Mouse (Mus musculus) stomach, embryonic 16.5 days (tissue): Measurements from ENCODE around the gene Gabrg2. TPM values are rescaled to one million over a fixed set of nuclear protein-coding genes. Genes with fewer than 3 reads are reported as not detected.

Source experiments
- ATAC-seq: fragments of 200-750 bp; cut with Nextera tagmentation; 2 replicates; pipeline ENCODE4 v1.8.0; 2017; ENCODE audit warnings: moderate number of reproducible peaks, moderate TSS enrichment; ENCODE audit not compliant: insufficient read depth, low FRiP score
- H3K27ac ChIP-seq: fragments of 300-500 bp; sonication (generic); 2 replicates; pipeline ENCODE4 v1.5.1; 2014; ENCODE audit warnings: low read length
- H3K27me3 ChIP-seq: fragments of 300-500 bp; sonication (generic); 2 replicates; pipeline ENCODE4 v1.6.1; 2014; ENCODE audit warnings: low read length, control low read depth, mixed read lengths; ENCODE audit not compliant: control insufficient read depth, insufficient read depth
- H3K36me3 ChIP-seq: fragments of 300-500 bp; sonication (generic); 2 replicates; pipeline ENCODE4 v1.6.1; 2014; ENCODE audit warnings: low read length; ENCODE audit not compliant: control insufficient read depth, insufficient read depth
- H3K4me1 ChIP-seq: fragments of 300-500 bp; sonication (generic); 2 replicates; pipeline ENCODE4 v1.6.1; 2014; ENCODE audit warnings: low read length, control low read depth, mixed read lengths; ENCODE audit not compliant: control insufficient read depth, insufficient read depth
- H3K4me2 ChIP-seq: fragments of 300-500 bp; sonication (generic); 2 replicates; pipeline ENCODE4 v1.6.1; 2014; ENCODE audit warnings: low read depth, low read length, mixed read lengths
- H3K4me3 ChIP-seq: fragments of 300-500 bp; sonication (generic); replicated peaks from 2 replicates; pipeline ENCODE4 v1.5.1; 2014; ENCODE audit warnings: mild to moderate bottlenecking, low read length
- H3K9ac ChIP-seq: fragments of 300-500 bp; sonication (generic); 2 replicates; pipeline ENCODE4 v1.6.1; 2014; ENCODE audit warnings: low read length
- H3K9me3 ChIP-seq: fragments of 300-500 bp; sonication (generic); replicated peaks from 2 replicates; pipeline ENCODE4 v1.6.1; 2016; ENCODE audit warnings: low read length, control low read depth; ENCODE audit not compliant: control insufficient read depth
- whole genome bisulfite sequencing: fragments of 180-500 bp; shearing (Covaris S2); extraction: QIAGEN DNeasy Blood & Tissue Kit; methylation state at CpG from one replicate; pipeline ENCODE4 v1.1.7; 2014; 5-methylcytosine and 5-hydroxymethylcytosine counted together
- polyA plus RNA-seq: library from polyadenylated mRNA; unstranded; fragments of >200 nt; fragmentation: Nextera tagmentation; extraction: Ambion mirVana; gene quantifications from 2 replicates; pipeline ENCODE4 v1.2.1, GENCODE M21; 2015

The Gabrg2 gene
- polyA plus RNA-seq, 1 experiment from 2014 or later: 1.5 TPM

DNA sequence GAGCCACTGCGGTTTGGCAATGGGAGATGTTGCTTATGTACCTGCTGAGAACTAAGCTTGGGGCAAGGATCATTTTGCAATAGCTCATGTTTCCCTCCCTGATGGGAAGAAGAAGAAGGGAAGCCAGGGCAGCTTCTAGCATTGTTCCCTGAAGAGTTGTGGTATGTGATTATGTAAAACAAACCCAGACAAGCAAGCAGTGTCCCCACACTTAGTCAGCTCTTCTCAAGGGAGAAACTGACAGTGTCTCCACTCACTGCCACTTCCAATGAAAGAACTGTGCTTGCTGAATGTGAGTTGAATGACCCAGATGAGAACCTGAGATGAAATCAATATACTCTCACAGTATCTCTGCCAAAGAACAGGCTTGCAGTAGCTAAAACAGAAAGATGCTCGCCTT, 62.7 kb downstream of the Gabrg2 start:
- WGBS: 61% methylated on average over 2 of the region's 2 CpGs
- ATAC-seq: no peak

GRCm38 (mm10) chr11:41918864-41919263, 81.8 kb downstream of the Gabrg2 start:
- Histone ChIP-seq H3K9me3 (no peaks in the 10 kb centered on the region), H3K4me2 (no peak overlapping the region), H3K36me3 (no peaks in the 10 kb centered on the region), H3K27me3 (no peaks in the 10 kb centered on the region), H3K27ac (no peak overlapping the region), H3K9ac (no peak overlapping the region), H3K4me3 (no peak overlapping the region), H3K4me1 (no peaks in the 10 kb centered on the region)
- ATAC-seq: no peak

More for the DNA sequence above, 62.7 kb downstream of the Gabrg2 start:
- no peak overlapping the region for H3K4me3 ChIP-seq
- no peak overlapping the region for H3K27ac ChIP-seq
- no peaks in the 10 kb centered on the region for H3K27me3 ChIP-seq
- H3K4me1 ChIP-seq: no peaks in the 10 kb centered on the region
- no peaks in the 10 kb centered on the region for H3K36me3 ChIP-seq
- H3K9ac ChIP-seq: no peak overlapping the region
- no peaks in the 10 kb centered on the region for H3K9me3 ChIP-seq
- no peak overlapping the region for H3K4me2 ChIP-seq

DNA sequence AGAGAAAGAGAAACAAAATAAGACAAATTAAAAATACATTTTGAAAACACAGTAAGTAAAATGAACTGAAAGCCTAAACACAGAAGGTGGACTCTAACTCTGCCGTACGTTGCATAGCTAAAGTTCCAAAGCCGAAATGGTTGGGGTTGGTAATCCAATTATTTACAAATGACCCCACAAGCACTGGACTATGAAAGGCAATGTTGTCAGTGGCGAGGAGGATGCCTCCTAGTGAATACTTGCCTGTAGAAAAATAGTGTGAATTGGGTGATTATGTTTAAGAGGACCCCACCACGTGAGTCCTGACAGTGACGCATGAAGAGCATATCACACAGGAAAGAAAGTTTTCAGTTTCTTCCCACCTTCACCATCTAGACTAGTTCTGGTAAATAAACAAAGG, 86.6 kb downstream of the Gabrg2 start:
- Histone ChIP-seq H3K36me3 (no peaks in the 10 kb centered on the region), H3K27ac (no peak overlapping the region), H3K27me3 (no peaks in the 10 kb centered on the region), H3K9ac (no peak overlapping the region), H3K4me2 (no peak overlapping the region), H3K9me3 (no peaks in the 10 kb centered on the region), H3K4me1 (no peaks in the 10 kb centered on the region), H3K4me3 (no peak overlapping the region)
- 61% methylated on average over 6 of the region's 6 CpGs for WGBS
- ATAC-seq: no peak

DNA sequence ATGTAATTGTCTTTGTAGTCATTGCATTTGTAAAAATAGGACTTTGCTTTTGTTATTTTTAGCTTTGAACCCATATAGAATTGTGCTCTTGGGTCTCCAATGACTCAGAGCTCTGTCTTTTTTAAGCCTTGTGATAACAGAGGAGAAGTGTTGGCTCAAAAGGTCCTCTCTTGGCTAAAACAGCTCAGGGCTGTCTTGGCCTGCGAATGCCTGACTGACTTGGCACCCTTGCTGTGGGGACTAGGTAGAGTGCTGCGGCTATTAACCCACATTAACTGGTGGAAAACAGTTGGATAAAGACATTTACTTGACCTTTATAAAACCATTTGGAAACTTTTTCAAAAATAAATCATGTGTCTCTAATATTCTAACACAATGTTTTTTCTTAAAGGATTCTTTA, 97.0 kb downstream of the Gabrg2 start:
- Histone ChIP-seq H3K9ac (no peak overlapping the region), H3K9me3 (no peaks in the 10 kb centered on the region), H3K4me1 (no peaks in the 10 kb centered on the region), H3K27ac (no peak overlapping the region), H3K4me3 (no peak overlapping the region), H3K36me3 (no peaks in the 10 kb centered on the region), H3K27me3 (no peaks in the 10 kb centered on the region), H3K4me2 (no peak overlapping the region)
- ATAC-seq: no peak
- 77% methylated on average over 2 of the region's 2 CpGs for WGBS

Other genes starting within 250 kb of the Gabrg2 start
- gene Gabra1, start 182.1 kb upstream of the Gabrg2 start, polyA plus RNA-seq: 3.4 and 3.6 TPM in 2 replicates